Mouse (Mus musculus) midbrain, embryonic 11.5 days (tissue): Measurements from ENCODE around the gene Sh3rf1. TPM values are rescaled to one million over a fixed set of nuclear protein-coding genes. Genes with fewer than 3 reads are reported as not detected.

ENCODE experiments used
- ATAC-seq: fragments of 200-750 bp; cut with Nextera tagmentation; 2 replicates; pipeline ENCODE4 v1.8.0; 2017; ENCODE audit warnings: moderate TSS enrichment, moderate library complexity; ENCODE audit not compliant: low FRiP score
- DNase-seq: peaks from one replicate; pipeline ENCODE4 v3.0.0; 2015; ENCODE audit warnings: low spot score; ENCODE audit errors: missing footprints
- H3K27ac ChIP-seq: fragments of 300-500 bp; sonication (generic); 2 replicates; pipeline ENCODE4 v1.5.1; 2014; ENCODE audit warnings: low read depth, low read length
- H3K27me3 ChIP-seq: fragments of 300-500 bp; sonication (generic); 2 replicates; pipeline ENCODE4 v1.6.1; 2014; ENCODE audit warnings: mild to moderate bottlenecking, low read length, moderate library complexity, mixed read lengths; ENCODE audit not compliant: control insufficient read depth, insufficient read depth
- H3K36me3 ChIP-seq: fragments of 300-500 bp; sonication (generic); 2 replicates; pipeline ENCODE4 v1.6.1; 2014; ENCODE audit warnings: mild to moderate bottlenecking, low read length, moderate library complexity, mixed read lengths; ENCODE audit not compliant: control insufficient read depth, insufficient read depth
- H3K4me1 ChIP-seq: fragments of 300-500 bp; sonication (generic); 2 replicates; pipeline ENCODE4 v1.6.1; 2014; ENCODE audit warnings: low read length; ENCODE audit not compliant: control insufficient read depth, insufficient read depth
- H3K4me2 ChIP-seq: fragments of 300-500 bp; sonication (generic); 2 replicates; pipeline ENCODE4 v1.6.1; 2014; ENCODE audit warnings: mild to moderate bottlenecking, moderate library complexity
- H3K4me3 ChIP-seq: fragments of 300-500 bp; sonication (generic); 2 replicates; pipeline ENCODE4 v1.5.1; 2014; ENCODE audit warnings: low read depth, low read length
- H3K9ac ChIP-seq: fragments of 300-500 bp; sonication (generic); 2 replicates; pipeline ENCODE4 v1.6.1; 2014; ENCODE audit warnings: low read length
- H3K9me3 ChIP-seq: fragments of 300-500 bp; sonication (generic); 2 replicates; pipeline ENCODE4 v1.6.1; 2016; ENCODE audit warnings: low read length; ENCODE audit not compliant: control insufficient read depth
- WGBS: fragments of 180-500 bp; shearing (Covaris S2); extraction: QIAGEN DNeasy Blood & Tissue Kit; methylation state at CpG from one replicate; pipeline ENCODE4 v1.1.7; 2014; 5-methylcytosine and 5-hydroxymethylcytosine counted together
- polyA plus RNA-seq: library from polyadenylated mRNA; unstranded; fragments of >200 nt; fragmentation: Nextera tagmentation; extraction: Ambion mirVana; gene quantifications from 2 replicates; pipeline ENCODE4 v1.2.1, GENCODE M21; 2014

Sh3rf1 gene
- polyA plus RNA-seq, 1 experiment from 2014 or later = 18.5 TPM

DNA sequence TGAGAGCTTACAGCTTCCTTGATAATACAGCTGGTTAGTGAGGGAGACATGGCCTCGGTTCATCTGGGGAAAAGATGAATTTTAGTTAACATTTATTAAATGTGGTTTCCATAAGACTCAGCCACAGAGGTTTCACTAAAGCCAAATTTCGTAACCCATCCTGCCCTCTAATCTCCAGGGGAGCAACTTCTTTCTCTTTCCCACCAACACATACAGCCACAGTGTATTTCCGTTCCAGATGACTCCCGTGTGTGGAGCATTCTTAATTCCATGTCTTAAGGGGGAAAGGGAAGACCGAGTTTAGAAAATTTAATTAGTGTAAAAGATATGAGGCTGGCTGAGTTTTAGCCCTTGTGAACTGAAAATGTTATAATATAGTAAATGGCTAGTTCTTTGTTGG, 131.8 kb downstream of the Sh3rf1 start:
- no peak for DNase-seq
- no peak for ATAC-seq
- WGBS = 78% methylated on average over 5 of the region's 5 CpGs

GRCm38 (mm10) chr8:61359004-61359403, 135.3 kb downstream of the Sh3rf1 start:
- H3K4me3 ChIP-seq = no peak overlapping the region
- H3K4me2 ChIP-seq = no peak overlapping the region
- WGBS = 45% methylated on average over 8 of the region's 8 CpGs
- no peaks in the 10 kb centered on the region for H3K9me3 ChIP-seq
- no peak overlapping the region for H3K27ac ChIP-seq
- ATAC-seq (no peak), DNase-seq (no peak)
- H3K9ac ChIP-seq = no peak overlapping the region
- H3K36me3 ChIP-seq = no peaks in the 10 kb centered on the region
- peaks cover 3% of the 10 kb centered on the region; the same call in 1 of the 2 replicates for H3K4me1 ChIP-seq
- no peaks in the 10 kb centered on the region; the same call in 1 of the 2 replicates for H3K27me3 ChIP-seq

More for the DNA sequence above, 131.8 kb downstream of the Sh3rf1 start:
- Histone ChIP-seq H3K27me3 (no peaks in the 10 kb centered on the region; the same call in 1 of the 2 replicates), H3K9ac (no peak overlapping the region), H3K4me1 (peaks cover 3% of the 10 kb centered on the region; the same call in 1 of the 2 replicates), H3K27ac (no peak overlapping the region), H3K4me2 (no peak overlapping the region), H3K9me3 (no peaks in the 10 kb centered on the region), H3K36me3 (no peaks in the 10 kb centered on the region), H3K4me3 (no peak overlapping the region)

DNA sequence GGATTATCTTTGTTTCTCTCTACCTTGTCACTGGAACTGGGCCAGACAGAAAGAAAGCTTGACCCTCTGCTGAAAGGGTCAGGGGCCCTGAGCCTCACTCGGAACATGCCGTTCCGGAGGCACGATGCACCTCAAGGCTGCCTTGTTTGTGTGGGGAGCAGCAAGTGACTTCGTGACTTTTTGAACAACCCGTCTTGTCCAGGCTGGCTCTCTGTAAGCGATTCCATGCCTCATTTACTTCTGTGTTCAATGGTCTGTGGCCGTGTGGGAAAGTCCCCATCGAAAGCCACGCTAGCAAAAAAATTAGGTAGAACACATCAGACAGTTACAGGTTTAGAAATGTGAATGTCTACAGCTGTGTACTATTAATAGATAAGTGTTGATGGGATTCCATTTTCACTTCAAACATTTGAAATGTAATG, 136.2 kb downstream of the Sh3rf1 start:
- Histone ChIP-seq H3K4me3 (no peak overlapping the region), H3K4me1 (peaks cover 3% of the 10 kb centered on the region; the same call in 1 of the 2 replicates), H3K36me3 (no peaks in the 10 kb centered on the region), H3K27ac (no peak overlapping the region), H3K9me3 (no peaks in the 10 kb centered on the region), H3K27me3 (no peaks in the 10 kb centered on the region; the same call in 1 of the 2 replicates), H3K4me2 (no peak overlapping the region), H3K9ac (no peak overlapping the region)
- DNase-seq (no peak), ATAC-seq (0 out of 2 replicates have a peak, but pooled peaks have one; percentile 16)
- WGBS = 48% methylated on average over 10 of the region's 10 CpGs

- DNase-seq = no peak
- Histone ChIP-seq H3K4me1 (peaks cover 3% of the 10 kb centered on the region; the same call in 1 of the 2 replicates), H3K36me3 (no peaks in the 10 kb centered on the region), H3K27me3 (no peaks in the 10 kb centered on the region), H3K9ac (no peak overlapping the region), H3K4me3 (no peak overlapping the region), H3K27ac (no peak overlapping the region), H3K9me3 (no peaks in the 10 kb centered on the region), H3K4me2 (no peak overlapping the region)
- 87% methylated on average over 4 of the region's 4 CpGs for WGBS
- no peak for ATAC-seq
Observed at GRCm38 (mm10) chr8:61360362-61360761, 136.7 kb downstream of the Sh3rf1 start.

GRCm38 (mm10) chr8:61361476-61361875, 137.8 kb downstream of the Sh3rf1 start:
- no peak overlapping the region for H3K9ac ChIP-seq
- DNase-seq (no peak), ATAC-seq (no peak)
- H3K27ac ChIP-seq = no peak overlapping the region
- H3K27me3 ChIP-seq = no peaks in the 10 kb centered on the region
- H3K4me2 ChIP-seq = no peak overlapping the region
- 86% methylated on average over 11 of the region's 11 CpGs for WGBS
- H3K4me3 ChIP-seq = no peak overlapping the region
- H3K36me3 ChIP-seq = no peaks in the 10 kb centered on the region
- no peaks in the 10 kb centered on the region for H3K9me3 ChIP-seq
- peaks cover 3% of the 10 kb centered on the region; the same call in 1 of the 2 replicates for H3K4me1 ChIP-seq

GRCm38 (mm10) chr8:61362301-61362913, 138.7 kb downstream of the Sh3rf1 start:
- no peaks in the 10 kb centered on the region for H3K27me3 ChIP-seq
- 86% methylated on average over 9 of the region's 9 CpGs for WGBS
- peaks cover 3% of the 10 kb centered on the region; the same call in 1 of the 2 replicates for H3K4me1 ChIP-seq
- no peak overlapping the region for H3K9ac ChIP-seq
- H3K27ac ChIP-seq = no peak overlapping the region
- no peak overlapping the region for H3K4me2 ChIP-seq
- H3K36me3 ChIP-seq = no peaks in the 10 kb centered on the region; the same call in 1 of the 2 replicates
- ATAC-seq (no peak), DNase-seq (no peak)
- H3K9me3 ChIP-seq = no peaks in the 10 kb centered on the region
- no peak overlapping the region for H3K4me3 ChIP-seq

DNA sequence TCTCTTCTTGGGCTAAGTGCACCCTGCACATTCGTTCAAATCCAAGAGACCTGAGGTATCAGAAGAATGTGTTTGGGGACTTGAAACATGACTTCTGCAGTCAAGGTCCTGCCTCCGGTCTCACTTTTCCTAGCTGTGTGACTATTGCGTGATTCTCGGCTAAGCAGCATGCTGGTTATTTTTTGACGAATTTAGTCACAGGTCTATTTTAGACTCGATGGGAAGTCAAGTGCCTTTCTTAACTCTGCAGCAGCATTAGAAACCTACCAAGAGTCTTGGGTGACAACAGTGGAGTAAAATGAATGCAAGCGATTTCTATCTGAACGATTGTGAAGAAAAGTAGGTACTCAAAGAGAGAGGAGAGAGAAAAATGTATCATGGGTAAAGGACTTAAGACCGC, 149.6 kb downstream of the Sh3rf1 start:
- ATAC-seq (no peak), DNase-seq (no peak)
- Histone ChIP-seq H3K4me2 (no peak overlapping the region), H3K9ac (no peak overlapping the region), H3K4me1 (no peaks in the 10 kb centered on the region), H3K27ac (no peak overlapping the region), H3K27me3 (no peaks in the 10 kb centered on the region), H3K36me3 (peaks cover 2% of the 10 kb centered on the region), H3K4me3 (no peak overlapping the region), H3K9me3 (no peaks in the 10 kb centered on the region)
- 96% methylated on average over 9 of the region's 9 CpGs for WGBS

DNA sequence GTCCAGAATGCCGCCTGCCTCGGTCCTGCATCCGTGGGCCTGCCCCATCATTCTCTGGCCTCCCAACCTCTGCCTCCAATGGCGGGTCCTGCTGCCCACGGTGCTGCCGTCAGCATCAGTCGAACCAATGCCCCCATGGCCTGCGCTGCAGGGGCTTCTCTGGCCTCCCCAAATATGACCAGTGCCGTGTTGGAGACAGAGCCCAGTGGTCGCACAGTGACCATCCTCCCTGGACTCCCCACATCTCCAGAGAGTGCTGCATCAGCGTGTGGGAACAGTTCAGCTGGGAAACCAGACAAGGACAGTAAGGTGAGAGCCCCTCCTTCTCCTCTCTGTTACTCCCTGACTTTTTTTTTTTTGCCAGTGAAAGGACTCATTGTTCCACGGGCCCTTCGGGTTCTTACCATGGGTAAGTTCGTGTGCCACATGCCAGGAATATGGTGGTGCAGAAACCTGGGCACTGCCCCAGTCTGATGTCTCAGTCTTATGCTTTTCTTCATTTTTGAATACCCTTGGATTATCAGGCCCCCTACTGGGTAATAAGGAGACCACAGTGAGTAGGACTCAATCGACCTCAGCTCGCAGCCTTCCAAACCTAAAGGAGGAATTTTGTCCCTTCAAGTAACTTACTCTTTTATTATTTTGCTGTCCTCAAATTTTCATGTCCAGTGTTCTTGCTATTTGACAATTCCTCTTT, 150.5 kb downstream of the Sh3rf1 start:
- WGBS = 87% methylated on average over 16 of the region's 16 CpGs
- ATAC-seq (peak; percentile 9; the same call in 1 of the 2 replicates), DNase-seq (no peak)
- no peaks in the 10 kb centered on the region for H3K9me3 ChIP-seq
- no peak overlapping the region for H3K4me2 ChIP-seq
- H3K36me3 ChIP-seq = peaks cover 2% of the 10 kb centered on the region
- no peaks in the 10 kb centered on the region for H3K27me3 ChIP-seq
- no peak overlapping the region for H3K4me3 ChIP-seq
- peaks cover 5% of the 10 kb centered on the region; the same call in 1 of the 2 replicates for H3K4me1 ChIP-seq
- no peak overlapping the region for H3K9ac ChIP-seq
- H3K27ac ChIP-seq = no peak overlapping the region

DNA sequence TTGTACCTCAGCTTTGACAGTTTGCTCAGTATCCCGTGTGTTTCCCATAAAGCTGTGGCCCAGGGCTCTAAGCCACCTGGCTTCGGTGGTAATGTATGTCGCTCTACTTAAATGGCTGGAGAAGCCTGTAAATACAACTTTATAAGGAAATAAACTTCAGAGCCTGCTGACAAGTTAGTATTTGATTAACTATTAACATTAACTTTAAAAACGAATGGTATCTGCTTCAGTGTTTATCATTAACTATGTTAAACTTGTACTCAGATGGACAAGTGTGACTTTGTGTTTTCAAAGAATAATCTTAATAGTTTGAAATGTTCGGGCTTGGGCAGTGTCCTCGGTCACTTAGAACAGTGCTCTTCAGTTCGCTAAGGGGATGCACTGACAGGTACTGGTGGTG, 151.5 kb downstream of the Sh3rf1 start:
- peaks cover 5% of the 10 kb centered on the region; the same call in 1 of the 2 replicates for H3K4me1 ChIP-seq
- peaks cover 2% of the 10 kb centered on the region for H3K36me3 ChIP-seq
- H3K4me2 ChIP-seq = no peak overlapping the region
- H3K9ac ChIP-seq = no peak overlapping the region
- H3K9me3 ChIP-seq = no peaks in the 10 kb centered on the region
- no peak overlapping the region for H3K4me3 ChIP-seq
- DNase-seq = no peak
- ATAC-seq = no peak
- H3K27me3 ChIP-seq = no peaks in the 10 kb centered on the region
- WGBS = 90% methylated on average over 7 of the region's 7 CpGs
- no peak overlapping the region for H3K27ac ChIP-seq
